Mouse (Mus musculus) heart, embryonic 16.5 days (tissue): ENCODE results near the gene Gm20503. TPM values are rescaled to one million over a fixed set of nuclear protein-coding genes. Genes with fewer than 3 reads are reported as not detected.

Experiments used
- polyA plus RNA-seq: library from polyadenylated mRNA; unstranded; fragments of >200 nt; fragmentation: Nextera tagmentation; extraction: Ambion mirVana; gene quantifications from 2 replicates; pipeline ENCODE4 v1.2.1, GENCODE M21; 2015

Gene Gm20503
- polyA plus RNA-seq, 1 experiment from 2014 or later = 12.4 TPM

Other genes with a start within 250 kb of the Gm20503 start
- not detected in 2 replicates for gene Olfr267, start 215.5 kb upstream of the Gm20503 start, polyA plus RNA-seq
- 21.2 and 27.1 TPM in 2 replicates for gene Ecpas, start 90.5 kb upstream of the Gm20503 start, polyA plus RNA-seq
- gene Zkscan16, start 59.6 kb upstream of the Gm20503 start, polyA plus RNA-seq = 0.06 TPM in 1 of 2 replicates, not detected in the other
- 14.5 and 16.1 TPM in 2 replicates for gene Ptgr1, start 16.1 kb upstream of the Gm20503 start, polyA plus RNA-seq
- 7.9 and 9.6 TPM in 2 replicates for gene Dnajc25, start 8.1 kb upstream of the Gm20503 start, polyA plus RNA-seq
- gene Gng10, start 31.9 kb downstream of the Gm20503 start, polyA plus RNA-seq = 34.2 and 40.9 TPM in 2 replicates
- not detected in 2 replicates for gene AI481877, start 135.8 kb downstream of the Gm20503 start, polyA plus RNA-seq
- gene Ugcg, start 186.0 kb downstream of the Gm20503 start, polyA plus RNA-seq = 6.6 and 8.0 TPM in 2 replicates